Mouse (Mus musculus): ENCODE measurements around the gene Zan. TPM values are rescaled to one million over a fixed set of nuclear protein-coding genes. Genes with fewer than 3 reads are reported as not detected.

Gene Zan
- polyA plus RNA-seq, 1 experiment = not detected

DNA sequence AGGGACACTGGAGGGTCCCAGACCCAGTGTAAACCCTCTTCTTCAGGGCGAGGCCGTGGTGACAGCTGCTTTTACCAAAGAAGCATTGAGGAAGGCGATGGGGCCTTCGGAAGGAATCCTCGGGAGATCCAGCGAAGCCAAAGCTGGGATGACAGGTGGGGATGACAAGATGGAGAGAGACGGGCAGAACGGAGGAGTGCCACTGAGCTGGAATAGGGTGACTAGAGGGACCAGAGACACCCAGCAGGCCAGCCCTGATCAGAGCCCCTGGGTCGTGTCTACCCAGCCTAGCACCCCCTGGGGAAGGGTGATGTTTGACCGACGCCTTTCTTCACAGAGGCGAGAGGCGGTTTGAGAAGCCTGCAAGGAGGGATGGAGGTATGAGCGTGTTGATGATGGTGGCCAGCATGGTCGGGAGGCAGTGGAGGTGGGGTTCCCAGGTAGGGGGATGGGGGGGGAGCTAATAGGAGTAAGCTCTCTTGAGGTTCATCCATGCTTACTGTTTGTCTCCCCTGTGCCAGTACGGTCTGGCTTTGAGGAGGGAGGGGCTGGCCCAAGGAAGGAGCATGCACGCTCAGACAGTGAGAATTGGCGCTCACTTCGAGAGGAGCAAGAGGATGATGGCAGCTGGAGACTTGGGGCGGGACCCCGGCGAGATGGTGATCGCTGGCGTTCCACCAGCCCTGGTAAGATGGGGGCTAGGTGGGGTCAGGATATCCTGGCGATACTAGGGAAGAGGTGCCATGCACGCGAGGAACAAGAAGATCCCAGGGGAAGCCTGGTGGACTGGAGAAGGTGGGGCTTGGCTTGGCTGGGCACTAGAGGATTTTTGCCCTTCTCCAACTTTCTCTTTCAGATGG is 43.1 kb upstream of the Zan start:
- Histone ChIP-seq H3K4me1 (ENCODE audit: control insufficient read depth, insufficient read depth, low read length) (no peaks in the 10 kb centered on the region), H3K4me3 (replicated peaks; ENCODE audit: control insufficient read depth, low read depth, low read length) (no peak overlapping the region), H3K27ac (ENCODE audit: control insufficient read depth, insufficient read depth, low read depth, low read length, poor library complexity) (no peak overlapping the region)
- WGBS = 93% methylated on average over 27 of the region's 27 CpGs
- TF ChIP-seq POLR2A (IDR thresholded peaks at IDR 0.05; ENCODE audit: borderline replicate concordance, control insufficient read depth, low read depth, low read length) = no peak
- TF ChIP-seq CTCF (IDR thresholded peaks at IDR 0.05; ENCODE audit: control insufficient read depth, insufficient read depth, low read length) = no peak

GRCm38 (mm10) chr5:137518436-137518835 is 41.6 kb upstream of the Zan start, which contains the start of gene Gigyf1:
TSS of gene Gigyf1 (plus strand) at chr5:137518548.
- no peak within 1 kb of the TSS for H3K27ac ChIP-seq (ENCODE audit: control insufficient read depth, insufficient read depth, low read depth, low read length, poor library complexity)
- peak; percentile 65 for TF ChIP-seq CTCF (IDR thresholded peaks at IDR 0.05; ENCODE audit: control insufficient read depth, insufficient read depth, low read length)
- TF ChIP-seq POLR2A (IDR thresholded peaks at IDR 0.05; ENCODE audit: borderline replicate concordance, control insufficient read depth, low read depth, low read length) = no peak
- no peaks in the 10 kb centered on the region for H3K4me1 ChIP-seq (ENCODE audit: control insufficient read depth, insufficient read depth, low read length)
- WGBS = 81% methylated on average over 5 of the region's 5 CpGs
- no peak within 1 kb of the TSS for H3K4me3 ChIP-seq (replicated peaks; ENCODE audit: control insufficient read depth, low read depth, low read length)

- 84% methylated on average over 3 of the region's 3 CpGs for WGBS
- H3K27ac ChIP-seq (ENCODE audit: control insufficient read depth, insufficient read depth, low read depth, low read length, poor library complexity) = no peak overlapping the region
- no peak for TF ChIP-seq POLR2A (IDR thresholded peaks at IDR 0.05; ENCODE audit: borderline replicate concordance, control insufficient read depth, low read depth, low read length)
- no peaks in the 10 kb centered on the region; the same call in 1 of the 2 replicates for H3K4me1 ChIP-seq (ENCODE audit: control insufficient read depth, insufficient read depth, low read length)
- H3K4me3 ChIP-seq (replicated peaks; ENCODE audit: control insufficient read depth, low read depth, low read length) = no peak overlapping the region
These were observed 37.9 kb upstream of the Zan start for GRCm38 (mm10) chr5:137514811-137515210.

GRCm38 (mm10) chr5:137513951-137514721 is 37.3 kb upstream of the Zan start:
- Histone ChIP-seq H3K4me1 (ENCODE audit: control insufficient read depth, insufficient read depth, low read length) (no peaks in the 10 kb centered on the region; the same call in 1 of the 2 replicates), H3K27ac (ENCODE audit: control insufficient read depth, insufficient read depth, low read depth, low read length, poor library complexity) (no peak overlapping the region), H3K4me3 (replicated peaks; ENCODE audit: control insufficient read depth, low read depth, low read length) (no peak overlapping the region)
- no peak for TF ChIP-seq POLR2A (IDR thresholded peaks at IDR 0.05; ENCODE audit: borderline replicate concordance, control insufficient read depth, low read depth, low read length)
- TF ChIP-seq CTCF (IDR thresholded peaks at IDR 0.05; ENCODE audit: control insufficient read depth, insufficient read depth, low read length) = no peak
- 81% methylated on average over 12 of the region's 12 CpGs for WGBS

DNA sequence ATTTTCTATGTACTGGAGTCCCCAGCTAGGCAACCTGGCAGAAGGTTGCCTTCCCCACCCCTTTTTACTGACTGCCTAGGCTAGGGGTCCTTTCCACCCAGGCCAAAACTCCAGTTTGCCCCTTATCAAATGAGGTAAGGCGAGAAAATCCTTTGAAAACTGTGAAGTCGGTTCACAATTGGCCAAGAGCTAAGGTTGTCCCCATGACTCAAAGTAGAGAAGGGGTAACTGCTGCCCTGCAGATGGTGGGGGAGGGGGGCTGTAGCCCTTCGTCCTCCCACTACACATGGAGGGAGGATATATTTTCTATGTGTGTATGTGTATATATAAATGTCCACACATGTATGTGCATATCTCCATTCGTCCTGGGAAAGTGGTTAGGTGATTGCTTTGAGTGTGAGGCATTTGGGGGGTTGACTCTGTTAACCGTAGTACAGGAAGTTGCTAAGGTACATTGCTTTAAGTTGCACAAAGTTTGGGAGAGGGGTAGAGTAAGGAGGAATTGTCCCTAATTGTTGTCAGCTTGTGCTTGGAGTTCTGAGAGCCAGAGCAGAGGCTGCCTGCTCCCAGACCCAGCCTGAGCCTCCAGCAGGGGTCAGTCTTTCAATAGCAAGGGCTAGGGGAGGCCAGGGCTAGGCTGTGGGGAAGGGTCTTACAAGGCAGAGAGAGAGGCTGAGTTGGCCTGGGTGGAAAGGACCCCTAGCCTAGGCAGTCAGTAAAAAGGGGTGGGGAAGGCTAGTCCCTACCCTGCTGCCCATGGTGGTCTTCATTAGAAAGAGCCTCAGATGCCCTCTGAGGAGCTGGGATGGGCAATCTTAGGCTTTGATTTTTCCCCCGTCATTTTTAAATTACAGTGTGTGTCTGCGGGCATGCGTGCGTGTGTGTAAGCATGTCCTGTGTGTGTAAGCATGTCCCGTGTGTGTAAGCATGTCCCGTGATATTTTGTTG is 36.3 kb upstream of the Zan start:
- Histone ChIP-seq H3K4me1 (ENCODE audit: control insufficient read depth, insufficient read depth, low read length) (no peaks in the 10 kb centered on the region; the same call in 1 of the 2 replicates), H3K27ac (ENCODE audit: control insufficient read depth, insufficient read depth, low read depth, low read length, poor library complexity) (no peak overlapping the region), H3K4me3 (replicated peaks; ENCODE audit: control insufficient read depth, low read depth, low read length) (no peak overlapping the region)
- whole genome bisulfite sequencing = 71% methylated on average over 11 of the region's 11 CpGs
- peak; percentile 65 for TF ChIP-seq CTCF (IDR thresholded peaks at IDR 0.05; ENCODE audit: control insufficient read depth, insufficient read depth, low read length)
- no peak for TF ChIP-seq POLR2A (IDR thresholded peaks at IDR 0.05; ENCODE audit: borderline replicate concordance, control insufficient read depth, low read depth, low read length)

DNA sequence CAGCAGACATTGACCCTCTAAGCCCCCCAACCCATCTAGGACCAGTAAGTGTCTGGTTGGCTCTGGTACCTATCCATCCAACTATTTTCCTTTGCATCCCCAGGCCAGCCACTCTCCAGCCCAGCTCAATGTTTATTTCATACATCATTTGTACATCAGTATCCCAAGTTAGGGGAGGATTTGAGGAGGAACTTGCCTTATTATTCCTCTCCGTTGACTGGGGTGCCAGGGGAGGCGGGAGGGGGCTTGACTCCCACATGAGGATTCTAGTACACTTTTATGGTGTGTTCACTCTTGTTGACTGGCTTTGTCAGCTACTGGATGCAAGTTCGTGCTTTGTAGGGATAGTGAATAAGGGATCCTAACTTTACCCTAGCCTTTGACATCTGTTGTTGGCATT is 34.8 kb upstream of the Zan start:
- Histone ChIP-seq H3K4me1 (ENCODE audit: control insufficient read depth, insufficient read depth, low read length) (no peaks in the 10 kb centered on the region; the same call in 1 of the 2 replicates), H3K27ac (ENCODE audit: control insufficient read depth, insufficient read depth, low read depth, low read length, poor library complexity) (no peak overlapping the region), H3K4me3 (replicated peaks; ENCODE audit: control insufficient read depth, low read depth, low read length) (no peak overlapping the region)
- TF ChIP-seq CTCF (IDR thresholded peaks at IDR 0.05; ENCODE audit: control insufficient read depth, insufficient read depth, low read length) (no peak), POLR2A (IDR thresholded peaks at IDR 0.05; ENCODE audit: borderline replicate concordance, control insufficient read depth, low read depth, low read length) (no peak)
- WGBS = 65% methylated on average over 3 of the region's 3 CpGs

- H3K27ac ChIP-seq (ENCODE audit: control insufficient read depth, insufficient read depth, low read depth, low read length, poor library complexity) = peak overlapping the region; percentile 74; the same call in 1 of the 2 replicates
- under 1% methylated on average over 53 of the region's 83 CpGs for WGBS
- peak overlapping the region; percentile 63 for H3K4me3 ChIP-seq (replicated peaks; ENCODE audit: control insufficient read depth, low read depth, low read length)
- H3K4me1 ChIP-seq (ENCODE audit: control insufficient read depth, insufficient read depth, low read length) = no peaks in the 10 kb centered on the region; the same call in 1 of the 2 replicates
- no peak for TF ChIP-seq CTCF (IDR thresholded peaks at IDR 0.05; ENCODE audit: control insufficient read depth, insufficient read depth, low read length)
These were observed 33.9 kb upstream of the Zan start for GRCm38 (mm10) chr5:137510573-137511390.
